Mouse (Mus musculus) thymus, postnatal 14 days (tissue): Measurements from ENCODE around the gene Cenpf.
A peak's percentile ranks its signal among the peaks of the same experiment; 100 is the strongest.

Source experiments
- DNase-seq: peaks from one replicate; pipeline ENCODE4 v3.0.0; 2021

The Cenpf gene

DNA sequence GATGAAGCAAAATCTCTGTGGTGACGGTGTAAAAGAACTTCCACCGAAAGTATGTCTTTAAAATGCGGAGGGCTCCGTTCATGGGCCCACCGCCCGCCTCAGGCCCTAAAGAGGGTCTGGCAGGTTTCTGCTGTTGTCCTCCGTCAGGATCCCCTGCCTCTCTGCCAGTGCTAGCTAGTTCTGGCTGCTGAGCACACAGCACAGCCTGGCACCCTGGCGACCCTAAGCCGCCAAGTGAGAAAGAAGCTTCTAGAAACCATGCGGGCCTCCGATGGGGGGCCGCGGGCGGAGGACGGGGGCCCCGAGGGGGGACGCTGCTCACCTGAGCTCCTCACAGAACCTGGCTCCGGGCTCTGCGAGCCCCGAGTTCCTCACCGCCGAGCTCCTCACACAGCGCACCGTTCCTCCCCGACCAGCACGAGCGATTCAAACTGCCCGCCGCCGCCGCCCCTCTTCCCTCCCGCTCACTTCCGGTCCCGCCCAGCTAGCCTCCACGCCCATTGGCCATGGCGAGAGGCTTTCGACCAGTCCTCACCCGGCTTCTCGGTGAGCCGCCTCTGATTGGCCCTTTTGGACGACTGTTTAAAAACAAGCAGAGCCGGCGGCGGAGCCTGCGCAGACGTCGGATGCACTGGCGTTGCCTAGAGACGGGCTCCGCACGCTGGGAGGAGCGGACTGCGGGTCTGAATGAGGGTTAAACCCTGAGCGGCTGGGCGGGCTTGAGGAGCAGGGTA, at the start of gene Cenpf:
TSS of gene Cenpf (minus strand) at position 433 of the 734 bp plus-strand sequence.
- DNase-seq = peak; percentile 98

DNA sequence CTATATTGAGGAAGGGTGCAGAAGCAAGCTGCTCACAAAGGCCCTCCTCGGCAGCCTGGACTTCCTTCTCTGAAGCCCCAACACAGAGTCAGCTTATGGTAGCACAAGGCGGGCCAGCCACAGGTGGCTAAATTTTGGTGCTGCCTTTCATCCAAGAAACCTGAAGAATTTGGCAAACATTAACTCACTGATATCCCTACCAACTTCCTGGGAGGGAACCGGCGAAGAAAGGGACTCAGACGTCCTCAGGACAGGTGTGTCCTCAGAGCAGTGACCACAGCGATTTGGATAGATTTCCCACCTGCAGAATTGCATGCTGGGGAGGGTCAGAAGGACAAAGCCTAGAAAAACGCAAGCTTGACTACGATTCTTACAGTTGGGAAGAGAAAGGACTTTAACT, 44.3 kb upstream of the Cenpf start:
- DNase-seq = no peak

DNA sequence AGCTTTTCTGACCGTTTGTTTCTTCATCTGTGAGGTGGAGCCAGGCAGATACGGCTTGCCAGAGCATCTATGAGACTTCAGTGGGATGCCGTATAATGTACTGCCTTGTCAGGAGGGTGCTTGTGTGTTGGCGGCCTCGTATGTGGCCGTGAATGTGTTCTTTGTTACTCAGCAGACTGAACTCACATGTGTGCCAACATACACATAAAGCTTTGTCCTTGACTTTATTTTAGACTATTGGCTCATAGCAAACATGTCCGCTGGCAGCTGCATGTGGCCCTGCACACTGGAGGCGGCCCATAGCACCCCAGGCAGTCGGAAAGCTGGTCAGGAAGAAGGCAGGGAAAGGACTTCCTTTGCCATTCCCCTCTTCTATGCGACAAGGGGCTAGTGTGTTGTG, 43.8 kb upstream of the Cenpf start:
- DNase-seq = no peak

DNA sequence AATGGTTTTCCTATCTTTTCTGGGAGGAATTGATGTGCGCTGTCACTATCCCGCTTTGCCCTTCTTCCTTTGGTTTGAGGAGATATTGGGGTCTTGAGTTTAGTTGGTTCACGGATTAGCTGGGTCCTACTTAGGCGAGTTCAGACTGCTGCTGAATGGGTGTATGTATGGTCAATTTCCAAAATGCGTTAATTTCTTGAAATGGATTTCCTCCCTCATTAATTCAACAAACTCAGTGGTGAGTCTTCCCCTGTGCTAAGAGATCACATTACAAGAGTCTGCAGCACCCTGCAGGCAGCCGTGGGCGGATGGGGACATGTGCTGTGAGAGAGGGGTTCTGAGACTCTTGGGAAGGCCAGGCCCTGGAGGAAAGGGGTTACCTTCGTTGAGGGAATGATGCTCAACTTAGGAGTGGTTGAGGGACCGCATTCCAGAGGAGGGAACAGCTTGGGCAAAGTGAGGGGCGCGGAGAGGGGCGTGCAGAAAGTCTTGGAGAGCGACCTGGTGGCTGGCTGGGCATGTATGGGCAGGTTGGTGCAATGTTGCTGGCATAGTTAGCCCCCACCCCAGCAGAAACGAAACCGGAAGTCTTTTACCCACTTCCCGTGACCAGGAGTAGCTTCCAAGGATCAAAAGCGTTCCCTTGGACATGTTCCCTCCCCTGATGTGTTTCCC, 41.4 kb upstream of the Cenpf start:
- DNase-seq = no peak

DNA sequence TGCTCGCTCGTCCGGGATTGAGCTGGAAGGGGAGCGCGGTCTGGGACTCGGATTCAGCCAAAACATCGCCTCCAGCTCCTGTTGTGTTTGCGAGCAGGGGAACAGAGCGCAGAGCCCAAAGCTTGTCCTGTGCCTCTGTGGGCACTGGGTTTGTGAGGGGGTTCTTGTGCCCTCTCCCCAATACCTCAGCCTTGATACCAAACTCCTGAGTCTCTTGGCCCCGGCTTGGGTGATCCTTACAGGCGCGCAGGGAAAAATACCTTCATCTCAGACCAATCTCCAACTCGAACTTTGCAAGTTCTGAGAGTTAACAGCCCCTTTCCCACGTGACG, 40.9 kb upstream of the Cenpf start:
- DNase-seq = no peak

DNA sequence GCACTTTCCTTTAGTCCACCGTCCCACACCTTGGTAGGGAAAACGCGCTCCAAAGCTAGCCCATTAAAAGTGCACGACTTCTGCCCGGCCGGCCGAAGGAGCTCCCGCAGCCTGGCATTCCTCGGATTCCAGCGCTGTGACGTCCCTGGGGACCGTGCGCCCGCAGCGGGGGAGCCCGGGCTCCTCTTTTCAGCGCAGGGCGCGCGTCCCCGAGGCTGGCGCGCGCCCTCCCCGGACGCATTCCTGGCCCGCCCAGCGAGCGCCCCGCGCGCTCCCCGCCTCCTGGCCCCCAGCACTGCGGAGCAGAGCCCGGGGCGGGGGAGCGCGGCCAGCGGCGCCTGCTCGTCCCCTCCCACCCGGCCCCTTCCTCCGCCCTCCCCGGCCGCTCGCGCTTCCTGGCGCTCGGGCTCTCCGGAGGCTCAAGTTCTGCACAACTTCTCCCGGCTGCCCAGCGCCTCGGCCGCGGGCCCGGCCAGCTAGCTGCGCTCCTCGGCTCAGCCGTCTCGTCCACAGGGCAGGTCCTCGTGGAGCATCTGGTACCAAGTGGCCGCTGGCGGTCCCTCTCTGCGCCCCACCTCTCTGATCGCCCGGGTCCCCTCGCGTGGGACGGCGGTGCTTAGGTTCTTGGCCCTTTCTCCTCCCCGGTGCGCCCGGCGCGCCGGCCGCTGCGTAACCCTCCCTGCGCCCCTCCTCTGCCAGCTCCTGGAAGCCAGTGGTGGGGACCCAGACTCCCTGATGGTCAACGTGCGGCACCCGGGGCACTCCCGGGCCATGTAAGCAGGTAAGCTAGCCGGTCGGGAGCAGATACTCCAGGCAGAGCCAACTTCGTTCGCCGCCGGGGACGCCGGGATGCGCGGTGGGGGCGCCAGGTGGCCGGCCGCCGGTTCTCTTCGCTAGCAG, 40.2 kb upstream of the Cenpf start, which contains the start of gene Ptpn14:
TSS of gene Ptpn14 (plus strand) at position 385 of the 900 bp plus-strand sequence.
- DNase-seq = peak; percentile 82

DNA sequence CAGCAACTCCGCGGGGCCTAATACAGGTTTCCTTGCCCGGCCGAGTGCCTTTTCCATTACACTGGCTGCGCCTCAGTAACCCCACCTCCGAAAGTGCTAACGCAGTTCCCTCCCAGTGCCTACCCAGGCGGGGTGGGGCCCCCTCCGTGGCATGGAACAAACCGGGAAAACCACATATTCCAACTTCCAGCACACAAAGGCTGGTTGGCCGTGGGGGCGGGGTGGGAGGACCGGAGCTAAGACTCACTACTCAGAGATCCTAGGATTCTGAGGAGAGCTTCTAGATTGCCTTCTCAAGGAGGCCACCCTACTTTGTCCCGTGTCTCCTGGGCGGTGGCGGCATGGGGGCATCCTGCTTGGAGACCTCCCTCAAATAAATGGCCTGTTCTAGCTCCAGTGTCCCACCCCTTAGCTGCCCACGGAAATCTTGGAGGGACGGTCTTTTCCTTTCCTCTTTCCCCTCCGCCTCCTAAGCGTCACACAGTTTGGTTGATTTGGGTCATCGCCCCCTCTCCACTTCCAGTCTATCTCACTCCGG, 39.5 kb upstream of the Cenpf start:
- DNase-seq = peak; percentile 37

DNA sequence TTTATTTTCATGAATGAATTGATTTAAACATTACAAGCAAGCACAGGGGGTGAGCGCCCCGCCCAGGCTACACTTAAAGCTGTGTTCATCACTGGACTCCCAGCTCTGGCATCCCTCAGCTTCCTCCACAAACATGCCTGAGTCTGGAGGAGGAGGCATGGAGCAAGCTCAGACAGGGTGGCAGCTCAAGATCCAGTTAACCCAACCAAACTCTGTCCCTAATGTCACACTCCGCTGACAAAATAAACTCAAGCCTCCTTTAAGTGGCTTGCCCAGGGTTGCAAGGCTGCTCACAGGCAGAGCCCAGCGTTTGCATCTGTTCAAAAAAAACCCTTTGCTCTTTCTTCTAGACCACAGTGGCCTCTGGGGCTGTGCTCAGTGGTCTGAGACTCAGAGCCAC, 38.2 kb upstream of the Cenpf start:
- DNase-seq = no peak

DNA sequence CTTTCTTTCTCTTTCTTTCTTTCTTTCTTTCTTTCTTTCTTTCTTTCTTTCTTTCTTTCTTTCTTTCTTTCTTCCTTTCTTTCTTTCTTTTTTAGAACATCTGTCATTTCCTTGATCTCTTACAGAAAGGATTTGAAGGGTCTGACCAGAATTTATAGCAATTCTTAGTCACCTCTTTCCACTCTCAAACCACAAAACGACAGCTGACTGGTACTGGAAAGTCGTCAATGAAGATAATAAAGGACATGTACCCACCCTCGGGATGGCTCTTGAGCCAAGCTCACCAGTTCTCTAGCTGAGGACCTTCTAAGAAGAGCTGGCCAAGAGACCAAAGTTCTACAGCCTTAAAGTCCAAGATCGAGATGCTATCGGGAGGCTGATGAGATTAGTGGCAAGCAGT, 30.7 kb upstream of the Cenpf start:
- no peak for DNase-seq

DNA sequence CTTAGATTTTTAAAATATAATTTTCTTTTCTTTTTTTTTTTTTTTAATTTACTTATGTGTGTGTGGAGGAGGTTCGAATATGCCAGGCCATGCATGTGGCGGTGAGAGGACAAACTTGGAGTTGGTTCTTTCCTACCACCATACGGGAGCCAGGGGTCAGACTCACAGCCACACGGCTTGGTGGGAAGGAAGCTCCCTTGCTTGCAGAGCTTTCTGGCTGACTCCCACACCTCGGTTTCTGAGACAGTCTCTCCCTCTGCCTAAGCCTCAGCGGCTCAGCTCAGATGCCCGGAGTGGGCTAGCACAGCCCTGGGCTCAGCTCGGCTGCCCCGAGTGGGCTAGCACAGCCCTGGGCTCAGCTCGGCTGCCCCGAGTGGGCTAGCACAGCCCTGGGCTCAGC, 29.7 kb upstream of the Cenpf start:
- DNase-seq = no peak

DNA sequence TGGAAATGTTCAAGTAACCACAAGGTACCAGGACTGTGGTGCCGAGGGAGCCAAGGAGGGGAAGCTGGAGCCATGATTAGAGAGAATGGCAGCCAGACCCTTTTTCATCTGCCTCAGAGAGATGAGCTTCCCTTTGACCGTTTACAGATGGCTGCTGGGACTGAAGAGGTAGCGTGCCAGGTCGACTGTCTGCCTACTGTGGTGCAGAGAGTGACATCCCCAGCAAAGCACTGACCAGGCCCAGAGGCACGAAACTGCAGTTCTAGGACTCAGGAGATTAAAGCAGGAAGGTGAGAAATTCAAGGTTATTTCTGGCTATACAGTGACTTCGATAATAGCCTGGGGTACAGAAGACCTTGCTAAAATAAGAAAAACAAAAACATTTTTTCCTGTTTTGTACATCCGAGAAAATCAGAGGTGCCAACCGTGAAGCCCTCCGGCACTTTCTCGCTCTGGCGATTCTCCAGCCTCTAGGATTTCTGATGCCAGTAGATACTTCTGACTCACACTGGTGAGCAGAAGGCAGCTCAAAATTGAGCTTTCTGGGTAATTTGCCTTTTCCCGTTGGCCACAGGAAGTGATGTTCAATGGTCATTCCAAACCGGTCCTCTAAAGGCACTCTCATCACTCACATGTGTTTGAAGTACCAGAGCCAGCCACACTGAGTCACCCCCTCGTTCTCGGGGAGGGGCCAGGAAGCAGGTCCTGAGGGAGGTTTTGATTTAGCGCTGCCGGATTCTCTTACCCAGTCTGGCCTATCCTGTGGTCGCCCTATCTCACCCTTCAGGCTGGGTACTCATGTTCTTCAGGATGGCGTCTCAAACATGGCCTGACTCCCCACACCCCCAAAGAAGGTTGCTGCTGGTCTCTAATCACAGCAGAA, 28.3 kb upstream of the Cenpf start:
- no peak for DNase-seq

DNA sequence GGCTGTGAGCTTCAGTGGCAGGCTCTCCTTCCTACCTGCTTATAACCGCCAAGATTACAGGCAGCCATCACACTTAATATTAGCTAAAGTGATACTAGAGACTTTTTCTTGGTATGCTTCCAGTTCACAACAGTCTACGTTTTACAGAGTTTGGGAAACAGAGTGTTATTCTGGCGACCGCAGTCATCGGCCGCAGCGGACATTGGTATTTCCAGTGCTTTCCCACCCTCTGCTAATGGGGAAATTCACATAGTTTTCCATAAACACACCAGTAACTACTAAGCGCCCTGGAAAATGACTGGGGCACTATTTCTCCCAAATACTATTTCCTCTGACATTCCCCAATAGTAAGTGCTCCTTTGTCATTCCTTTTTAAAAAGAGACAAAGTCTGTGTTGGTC, 21.1 kb upstream of the Cenpf start:
- DNase-seq = no peak

DNA sequence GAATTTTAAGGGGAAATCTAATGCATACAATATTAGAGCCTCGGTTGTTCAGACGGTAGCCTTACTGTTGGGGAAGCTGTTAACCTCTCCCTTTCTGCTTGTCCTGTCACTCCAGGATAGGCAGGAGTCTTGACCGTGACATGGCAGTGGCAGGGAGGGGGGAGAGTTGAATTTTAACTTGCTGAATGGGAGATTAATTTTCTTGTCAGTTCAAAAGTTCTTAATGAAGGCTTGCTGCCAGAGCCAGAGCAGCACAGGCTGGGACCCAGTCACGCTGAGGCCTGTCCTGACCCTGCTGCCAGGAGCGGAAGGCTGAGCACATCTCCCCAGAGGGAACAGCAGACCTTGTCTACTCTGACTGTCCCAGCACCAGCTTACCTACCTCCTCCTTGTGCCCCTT, 19.5 kb upstream of the Cenpf start:
- no peak for DNase-seq

DNA sequence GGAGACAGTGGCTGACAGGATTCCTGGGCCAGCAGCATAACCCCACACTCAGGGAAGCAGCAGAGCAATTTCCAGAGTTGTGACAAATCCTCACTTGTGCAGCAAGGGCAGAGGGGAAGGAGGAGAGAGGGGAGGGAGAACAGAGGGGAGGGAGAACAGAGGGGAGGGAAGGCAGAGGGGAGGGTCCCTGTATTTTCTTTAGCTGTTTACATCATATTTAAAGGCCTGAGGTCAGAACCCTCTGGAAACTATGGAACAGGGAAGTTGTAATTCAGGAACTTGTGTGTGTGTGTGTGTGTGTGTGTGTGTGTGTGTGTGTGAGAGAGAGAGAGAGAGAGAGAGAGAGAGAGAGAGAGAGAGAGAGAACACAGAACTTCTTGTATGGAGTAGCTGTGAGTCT, 19.1 kb upstream of the Cenpf start:
- DNase-seq = no peak

DNA sequence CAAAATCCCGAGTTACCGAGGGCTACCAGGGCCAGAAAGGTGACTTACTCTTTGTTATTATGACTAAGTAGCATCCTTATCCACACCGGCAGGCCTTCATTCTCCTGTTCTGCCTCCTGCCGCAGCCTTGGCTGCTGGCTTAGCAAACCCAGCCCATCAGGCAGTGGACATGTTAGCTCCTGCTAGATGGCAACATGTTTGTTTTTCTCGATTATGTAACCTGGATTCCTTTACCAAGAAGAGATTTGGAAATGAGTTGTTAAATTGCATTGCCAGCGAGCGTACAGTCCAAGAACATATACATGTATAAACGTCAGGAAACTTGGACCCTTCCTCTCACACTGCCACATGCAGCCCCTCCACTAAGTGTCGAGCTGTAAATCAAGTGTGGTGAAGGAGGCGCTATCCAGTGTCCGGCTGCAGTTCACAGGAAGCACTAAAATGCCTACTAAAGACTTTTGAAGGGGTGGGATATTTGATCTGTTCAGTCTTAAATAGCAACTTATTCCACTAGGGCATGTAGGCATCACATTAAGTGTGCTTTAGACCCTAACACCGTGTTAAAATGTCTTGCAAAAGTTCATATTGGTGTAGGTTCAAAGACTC, 18.3 kb upstream of the Cenpf start:
- DNase-seq = no peak

DNA sequence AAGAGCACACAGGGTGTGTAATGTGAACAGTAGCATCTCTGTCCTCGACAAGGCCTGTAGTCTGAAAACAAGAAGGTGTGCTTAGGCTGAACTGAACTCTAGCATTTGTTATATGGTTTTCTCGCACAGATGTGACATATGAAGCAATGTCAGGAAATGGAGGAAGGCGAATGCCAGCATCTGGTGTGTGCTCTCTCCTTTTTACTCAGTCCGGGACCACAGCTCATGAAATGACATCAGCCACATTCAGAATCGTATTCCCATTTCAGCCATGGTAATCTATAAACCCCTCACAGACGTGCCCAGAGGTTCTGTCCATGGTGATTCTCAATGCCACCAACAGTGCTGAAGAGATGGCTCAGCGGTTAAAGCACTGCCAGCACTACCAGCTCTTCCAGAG, 15.7 kb upstream of the Cenpf start:
- DNase-seq = no peak

DNA sequence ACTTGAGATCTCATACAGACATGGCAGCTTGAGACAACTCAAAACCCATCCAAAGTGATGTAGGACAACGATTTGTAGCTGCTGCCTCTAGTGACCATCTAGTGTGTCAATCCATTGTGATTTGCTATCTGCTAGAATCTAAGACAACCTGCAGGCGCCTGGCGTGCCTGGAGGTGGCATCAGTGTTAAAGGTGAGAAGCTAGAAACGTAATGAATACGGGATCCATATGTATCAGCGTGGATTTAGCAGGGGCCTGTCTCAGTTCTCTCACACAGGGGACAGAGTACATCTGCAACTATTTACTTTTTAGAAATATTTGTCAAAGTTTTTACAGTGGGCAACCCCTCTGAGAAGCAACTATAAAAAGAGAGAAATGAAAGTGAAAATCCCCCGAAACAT, 15.3 kb upstream of the Cenpf start:
- DNase-seq = peak; percentile 75

DNA sequence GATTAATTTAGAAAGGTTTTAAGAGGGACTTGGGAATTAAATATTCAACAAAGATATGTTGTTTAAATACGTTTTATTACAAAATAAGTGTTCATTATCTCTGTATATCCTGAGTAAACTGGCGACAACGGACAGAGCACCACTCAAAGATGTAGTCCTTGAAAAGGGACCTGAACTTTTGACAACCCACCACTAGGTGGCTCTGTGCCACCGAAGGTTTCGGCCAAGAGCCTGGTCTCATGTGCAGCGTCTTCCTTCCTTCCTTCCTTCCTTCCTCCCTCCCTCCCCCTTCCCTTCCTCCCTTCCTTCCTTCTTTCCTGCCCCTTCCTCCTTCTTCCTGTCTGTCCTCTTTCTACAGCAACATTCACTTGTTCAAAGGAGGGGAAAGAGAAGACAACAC, 13.1 kb upstream of the Cenpf start:
- peak; percentile 80 for DNase-seq

DNA sequence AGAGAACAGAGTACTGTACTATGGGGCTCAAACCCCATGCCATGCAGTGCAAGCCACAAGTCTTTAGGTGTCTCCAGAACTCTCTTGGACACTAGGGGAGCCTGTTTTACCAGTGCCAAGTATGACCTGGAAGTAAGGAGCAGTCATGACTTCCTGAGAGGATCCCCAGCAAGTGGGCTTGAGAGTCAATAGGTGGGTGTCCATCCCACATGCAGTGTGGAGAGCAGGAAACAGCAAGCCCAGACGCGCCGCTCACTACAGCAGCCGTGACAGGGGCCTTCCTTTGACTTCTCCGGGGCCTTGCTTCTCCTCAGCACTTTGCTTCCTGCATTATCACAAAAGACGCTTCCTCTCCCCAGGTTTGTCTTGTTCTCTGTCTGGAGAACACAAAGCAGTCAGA, 12.3 kb upstream of the Cenpf start:
- no peak for DNase-seq

DNA sequence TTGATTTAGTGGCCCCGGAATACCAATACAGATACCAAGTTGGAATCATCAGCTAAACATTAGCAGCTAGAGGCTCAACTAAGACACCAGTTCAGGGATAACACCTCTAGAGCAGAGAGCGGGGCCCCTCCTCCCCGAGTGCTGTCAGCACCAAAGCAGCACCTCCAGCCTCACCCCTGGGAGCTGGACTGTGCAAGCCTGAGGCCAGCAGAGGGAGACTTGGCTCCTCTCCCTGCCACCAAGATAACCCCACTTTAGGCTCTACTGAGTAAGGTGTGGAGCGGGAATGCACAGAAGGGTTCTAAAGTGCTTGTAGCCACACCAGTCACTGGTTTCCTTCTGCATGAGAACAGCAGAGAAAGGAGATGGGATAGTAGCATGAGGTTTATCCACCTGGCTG, 10.5 kb upstream of the Cenpf start:
- DNase-seq = no peak

DNA sequence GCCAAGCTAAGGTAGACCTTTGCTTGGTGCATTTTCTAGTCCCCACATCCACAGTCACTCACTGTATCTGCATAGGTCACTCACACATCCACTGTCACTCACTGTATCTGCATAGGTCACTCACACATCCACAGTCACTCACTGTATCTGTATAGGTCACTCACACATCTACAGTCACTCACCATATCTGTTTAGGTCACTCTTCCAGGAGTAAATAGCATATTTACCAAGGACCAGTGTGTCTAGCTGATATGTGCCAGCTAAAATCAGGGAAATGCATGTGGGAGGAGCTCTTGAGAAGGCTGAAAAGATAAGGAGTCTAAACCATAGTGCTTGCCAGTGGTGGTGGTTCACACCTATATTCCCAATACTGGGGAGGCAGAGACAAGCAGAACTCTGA, 7.4 kb upstream of the Cenpf start:
- DNase-seq = no peak

DNA sequence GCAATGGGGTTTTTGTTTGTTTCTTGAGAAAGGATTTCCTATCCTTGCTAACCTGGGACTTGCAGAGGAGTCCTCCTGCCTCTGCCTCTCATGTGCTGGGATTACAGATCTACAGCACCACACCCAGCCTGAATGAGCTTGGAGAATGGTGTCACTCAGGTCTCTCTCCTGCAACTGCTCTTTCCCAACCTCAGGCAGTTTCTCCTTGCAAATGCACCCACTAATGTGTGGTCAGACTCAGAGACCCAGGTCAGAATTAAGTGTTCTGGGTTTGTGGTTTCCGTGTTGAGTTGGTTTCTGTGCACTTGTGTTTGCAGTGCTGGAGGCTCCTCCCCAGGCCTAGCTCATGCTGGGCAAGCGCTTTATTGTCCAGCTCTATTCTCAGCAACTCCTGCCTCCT, 6.5 kb upstream of the Cenpf start:
- DNase-seq = no peak
